Mouse (Mus musculus) midbrain, embryonic 16.5 days (tissue): ENCODE data around the gene Gm20388. TPM values are rescaled to one million over a fixed set of nuclear protein-coding genes. Genes with fewer than 3 reads are reported as not detected.

ENCODE experiments used
- ATAC-seq: fragments of 200-750 bp; cut with Nextera tagmentation; 2 replicates; pipeline ENCODE4 v1.8.0; 2017; ENCODE audit warnings: moderate TSS enrichment
- H3K27ac ChIP-seq: fragments of 300-500 bp; sonication (generic); 2 replicates; pipeline ENCODE4 v1.5.1; 2014; ENCODE audit warnings: mild to moderate bottlenecking, low read length, mixed read lengths
- H3K27me3 ChIP-seq: fragments of 300-500 bp; sonication (generic); 2 replicates; pipeline ENCODE4 v1.6.1; 2014; ENCODE audit warnings: low read depth, low read length, mixed read lengths; ENCODE audit not compliant: control insufficient read depth, insufficient read depth
- H3K36me3 ChIP-seq: fragments of 300-500 bp; sonication (generic); 2 replicates; pipeline ENCODE4 v1.6.1; 2014; ENCODE audit warnings: mild to moderate bottlenecking, low read length, moderate library complexity, mixed read lengths; ENCODE audit not compliant: control insufficient read depth, insufficient read depth
- H3K4me1 ChIP-seq: fragments of 300-500 bp; sonication (generic); 2 replicates; pipeline ENCODE4 v1.6.1; 2014; ENCODE audit warnings: mild to moderate bottlenecking, low read length, mixed read lengths; ENCODE audit not compliant: control insufficient read depth, insufficient read depth
- H3K4me2 ChIP-seq: fragments of 300-500 bp; sonication (generic); 2 replicates; pipeline ENCODE4 v1.6.1; 2014; ENCODE audit warnings: mild to moderate bottlenecking, low read length, mixed read lengths
- H3K4me3 ChIP-seq: fragments of 300-500 bp; sonication (generic); 2 replicates; pipeline ENCODE4 v1.5.1; 2014; ENCODE audit warnings: low read depth, mild to moderate bottlenecking, low read length, moderate library complexity, mixed read lengths
- H3K9ac ChIP-seq: fragments of 300-500 bp; sonication (generic); 2 replicates; pipeline ENCODE4 v1.6.1; 2014; ENCODE audit warnings: low read depth, low read length, mixed read lengths
- H3K9me3 ChIP-seq: fragments of 300-500 bp; sonication (generic); replicated peaks from 2 replicates; pipeline ENCODE4 v1.6.1; 2014; ENCODE audit warnings: mild to moderate bottlenecking, low read length, mixed read lengths; ENCODE audit not compliant: control insufficient read depth, poor library complexity, severe bottlenecking
- WGBS: fragments of 180-500 bp; shearing (Covaris S2); extraction: QIAGEN DNeasy Blood & Tissue Kit; methylation state at CpG from one replicate; pipeline ENCODE4 v1.1.7; 2014; 5-methylcytosine and 5-hydroxymethylcytosine counted together
- polyA plus RNA-seq: library from polyadenylated mRNA; unstranded; fragments of >200 nt; fragmentation: Nextera tagmentation; extraction: Ambion mirVana; gene quantifications from 2 replicates; pipeline ENCODE4 v1.2.1, GENCODE M21; 2015

Gm20388 gene
- polyA plus RNA-seq, 1 experiment from 2014 or later = 7.5 TPM

GRCm38 (mm10) chr8:120201351-120201750 lies 290.7 kb downstream of the Gm20388 start:
- Histone ChIP-seq H3K27me3 (no peaks in the 10 kb centered on the region), H3K4me3 (no peak overlapping the region), H3K9ac (no peak overlapping the region), H3K27ac (no peak overlapping the region), H3K4me2 (no peak overlapping the region), H3K4me1 (no peaks in the 10 kb centered on the region), H3K9me3 (no peaks in the 10 kb centered on the region; the same call in 1 of the 2 replicates), H3K36me3 (no peaks in the 10 kb centered on the region)
- WGBS = 91% methylated on average over 6 of the region's 6 CpGs
- no peak for ATAC-seq

GRCm38 (mm10) chr8:120202546-120202945 lies 291.9 kb downstream of the Gm20388 start:
- H3K27me3 ChIP-seq = no peaks in the 10 kb centered on the region
- WGBS = 76% methylated on average over 3 of the region's 3 CpGs
- H3K4me2 ChIP-seq = no peak overlapping the region
- H3K4me3 ChIP-seq = no peak overlapping the region
- ATAC-seq = no peak
- H3K9ac ChIP-seq = no peak overlapping the region
- H3K9me3 ChIP-seq = no peaks in the 10 kb centered on the region; the same call in 1 of the 2 replicates
- no peak overlapping the region for H3K27ac ChIP-seq
- no peaks in the 10 kb centered on the region for H3K36me3 ChIP-seq
- H3K4me1 ChIP-seq = no peaks in the 10 kb centered on the region

- Histone ChIP-seq H3K27me3 (no peaks in the 10 kb centered on the region), H3K4me1 (no peaks in the 10 kb centered on the region), H3K4me2 (no peak overlapping the region), H3K9me3 (no peaks in the 10 kb centered on the region), H3K4me3 (no peak overlapping the region), H3K27ac (no peak overlapping the region), H3K9ac (no peak overlapping the region), H3K36me3 (no peaks in the 10 kb centered on the region)
- ATAC-seq = no peak
- WGBS = 78% methylated on average over 7 of the region's 7 CpGs
Observed at GRCm38 (mm10) chr8:120204736-120205360, 294.2 kb downstream of the Gm20388 start.

GRCm38 (mm10) chr8:120205916-120206315 lies 295.3 kb downstream of the Gm20388 start:
- Histone ChIP-seq H3K9me3 (no peaks in the 10 kb centered on the region), H3K27ac (no peak overlapping the region), H3K36me3 (no peaks in the 10 kb centered on the region), H3K4me2 (no peak overlapping the region), H3K27me3 (no peaks in the 10 kb centered on the region), H3K9ac (no peak overlapping the region), H3K4me3 (no peak overlapping the region), H3K4me1 (no peaks in the 10 kb centered on the region)
- 75% methylated on average over 9 of the region's 9 CpGs for WGBS
- no peak for ATAC-seq

- no peak overlapping the region for H3K4me2 ChIP-seq
- no peak overlapping the region for H3K27ac ChIP-seq
- H3K4me3 ChIP-seq = no peak overlapping the region
- no peaks in the 10 kb centered on the region for H3K4me1 ChIP-seq
- no peaks in the 10 kb centered on the region for H3K27me3 ChIP-seq
- no peaks in the 10 kb centered on the region for H3K36me3 ChIP-seq
- 83% methylated on average over 8 of the region's 8 CpGs for WGBS
- H3K9ac ChIP-seq = no peak overlapping the region
- no peak for ATAC-seq
- no peaks in the 10 kb centered on the region for H3K9me3 ChIP-seq
Observed at GRCm38 (mm10) chr8:120207364-120207763, 296.7 kb downstream of the Gm20388 start.

GRCm38 (mm10) chr8:120208113-120208512 lies 297.5 kb downstream of the Gm20388 start:
- Histone ChIP-seq H3K27me3 (no peaks in the 10 kb centered on the region), H3K9ac (no peak overlapping the region), H3K36me3 (no peaks in the 10 kb centered on the region), H3K4me3 (no peak overlapping the region), H3K9me3 (no peaks in the 10 kb centered on the region), H3K4me2 (no peak overlapping the region), H3K27ac (no peak overlapping the region), H3K4me1 (no peaks in the 10 kb centered on the region)
- no peak for ATAC-seq
- WGBS = 77% methylated on average over 11 of the region's 11 CpGs

GRCm38 (mm10) chr8:120211345-120211744 lies 300.7 kb downstream of the Gm20388 start:
- Histone ChIP-seq H3K27me3 (no peaks in the 10 kb centered on the region), H3K4me1 (peaks cover 6% of the 10 kb centered on the region), H3K4me3 (no peak overlapping the region), H3K27ac (no peak overlapping the region), H3K9ac (no peak overlapping the region), H3K9me3 (no peaks in the 10 kb centered on the region), H3K4me2 (no peak overlapping the region), H3K36me3 (no peaks in the 10 kb centered on the region)
- no peak for ATAC-seq
- 18% methylated on average over 4 of the region's 4 CpGs for WGBS

- no peak overlapping the region for H3K9ac ChIP-seq
- H3K27ac ChIP-seq = no peak overlapping the region
- 87% methylated on average over 7 of the region's 7 CpGs for WGBS
- H3K4me2 ChIP-seq = no peak overlapping the region
- H3K4me3 ChIP-seq = no peak overlapping the region
- H3K36me3 ChIP-seq = no peaks in the 10 kb centered on the region
- H3K27me3 ChIP-seq = no peaks in the 10 kb centered on the region
- H3K4me1 ChIP-seq = peaks cover 9% of the 10 kb centered on the region
- H3K9me3 ChIP-seq = no peaks in the 10 kb centered on the region
- ATAC-seq = no peak
Observed at GRCm38 (mm10) chr8:120212596-120212995, 302.0 kb downstream of the Gm20388 start.

GRCm38 (mm10) chr8:120213229-120213628 lies 302.6 kb downstream of the Gm20388 start:
- 97% methylated on average over 3 of the region's 3 CpGs for WGBS
- ATAC-seq = no peak
- H3K4me1 ChIP-seq = peaks cover 9% of the 10 kb centered on the region

More at GRCm38 (mm10) chr8:120213229-120213628, 302.6 kb downstream of the Gm20388 start:
- H3K36me3 ChIP-seq = no peaks in the 10 kb centered on the region
- no peak overlapping the region for H3K4me3 ChIP-seq
- no peak overlapping the region for H3K4me2 ChIP-seq
- H3K9ac ChIP-seq = no peak overlapping the region
- no peaks in the 10 kb centered on the region for H3K9me3 ChIP-seq
- H3K27ac ChIP-seq = no peak overlapping the region
- no peaks in the 10 kb centered on the region for H3K27me3 ChIP-seq
